Mouse (Mus musculus) thymus, adult 2 months (tissue): ENCODE data around the gene Gm49318.

Experiments
- CTCF ChIP-seq: fragments of 200-500 bp; IDR thresholded peaks from 2 replicates; pipeline ENCODE4 v1.5.1; 2012; ENCODE audit warnings: mild to moderate bottlenecking, control low read depth, low read length, moderate library complexity, borderline replicate concordance; ENCODE audit not compliant: control insufficient read depth, poor library complexity, insufficient read depth; ENCODE audit errors: extremely low read depth
- POLR2A ChIP-seq: fragments of 200-500 bp; IDR thresholded peaks from 2 replicates; pipeline ENCODE4 v1.6.1; 2012; ENCODE audit warnings: mild to moderate bottlenecking, low read length, control low read depth, moderate library complexity; ENCODE audit not compliant: control insufficient read depth, poor library complexity, insufficient read depth; ENCODE audit errors: extremely low read depth

GRCm38 (mm10) chr9:22064341-22064740 is 6.7 kb downstream of the Gm49318 start:
- TF ChIP-seq CTCF (no peak), POLR2A (no peak)
